Mouse (Mus musculus) adrenal gland, adult (tissue): ENCODE measurements around the gene Gm42669.
A peak's percentile ranks its signal among the peaks of the same experiment; 100 is the strongest.

Source experiments
- DNase-seq, 2 experiments: peaks; one replicate each; pipeline ENCODE4 v3.0.0; 2022 to 2023; ENCODE audit warnings: low spot score in 1 of 2; ENCODE audit not compliant: inconsistent age in 2 of 2

The Gm42669 gene

GRCm38 (mm10) chr5:107507321-107507720, at the start of gene Gm42669:
TSS of gene Gm42669 (plus strand) at chr5:107507621.
- DNase-seq, result no peak

GRCm38 (mm10) chr5:107462147-107463076, 45.0 kb upstream of the Gm42669 start:
- no peak for DNase-seq

- no peak for DNase-seq
These were observed 40.9 kb upstream of the Gm42669 start for GRCm38 (mm10) chr5:107466501-107466900.

GRCm38 (mm10) chr5:107467098-107467497, 40.3 kb upstream of the Gm42669 start:
- DNase-seq, result no peak

- peak; percentile 11 to 26 for DNase-seq
These were observed 36.7 kb upstream of the Gm42669 start for GRCm38 (mm10) chr5:107470600-107471329.

GRCm38 (mm10) chr5:107480194-107480593, 27.2 kb upstream of the Gm42669 start:
- DNase-seq, result no peak

GRCm38 (mm10) chr5:107488996-107489395, 18.4 kb upstream of the Gm42669 start:
- DNase-seq, result no peak

GRCm38 (mm10) chr5:107491036-107491435, 16.4 kb upstream of the Gm42669 start:
- DNase-seq, result no peak

GRCm38 (mm10) chr5:107492471-107492870, 14.9 kb upstream of the Gm42669 start:
- no peak for DNase-seq

GRCm38 (mm10) chr5:107494759-107495158, 12.7 kb upstream of the Gm42669 start:
- no peak for DNase-seq

- no peak for DNase-seq
These were observed 11.4 kb upstream of the Gm42669 start for GRCm38 (mm10) chr5:107496047-107496446.

GRCm38 (mm10) chr5:107497519-107498501, 9.6 kb upstream of the Gm42669 start:
- no peak for DNase-seq

- DNase-seq, result no peak
These were observed 8.6 kb upstream of the Gm42669 start for GRCm38 (mm10) chr5:107498806-107499310.

- no peak for DNase-seq
These were observed 7.4 kb upstream of the Gm42669 start for GRCm38 (mm10) chr5:107499891-107500535.

GRCm38 (mm10) chr5:107500741-107501140, 6.7 kb upstream of the Gm42669 start:
- no peak for DNase-seq

- DNase-seq, result no peak
These were observed 3.1 kb downstream of the Gm42669 start for GRCm38 (mm10) chr5:107510503-107510902.

- no peak for DNase-seq
These were observed 3.9 kb downstream of the Gm42669 start for GRCm38 (mm10) chr5:107511326-107511725.

GRCm38 (mm10) chr5:107513583-107513982, 6.2 kb downstream of the Gm42669 start:
- DNase-seq, result peak; percentile 43 to 71

- no peak for DNase-seq
These were observed 8.0 kb downstream of the Gm42669 start for GRCm38 (mm10) chr5:107515453-107515852.

GRCm38 (mm10) chr5:107516087-107516486, 8.7 kb downstream of the Gm42669 start:
- DNase-seq, result no peak
